Mouse (Mus musculus): ENCODE results near the gene Lpp. TPM values are rescaled to one million over a fixed set of nuclear protein-coding genes. Genes with fewer than 3 reads are reported as not detected.

Lpp gene
- polyA plus RNA-seq, 1 experiment from 2014 or later = 45.3 TPM

- Histone ChIP-seq H3K36me3 (no peaks in the 10 kb centered on the region; the same call in 1 of the 2 replicates), H3K4me3 (no peak overlapping the region), H3K27me3 (ENCODE audit: low read depth, poor library complexity, severe bottlenecking) (no peaks in the 10 kb centered on the region), H3K4me1 (0 out of 2 replicates have a peak, but pooled peaks cover 8% of the 10 kb centered on the region), H3K9me3 (replicated peaks) (no peaks in the 10 kb centered on the region), H3K27ac (no peak overlapping the region)
- 88% methylated on average over 3 of the region's 3 CpGs for WGBS
- no peak for DNase-seq (ENCODE audit: low spot score)
Measured at GRCm38 (mm10) chr16:24620021-24620420, 226.7 kb downstream of the Lpp start.

GRCm38 (mm10) chr16:24622226-24623194 lies 229.2 kb downstream of the Lpp start:
- DNase-seq (ENCODE audit: low spot score) = no peak
- Histone ChIP-seq H3K9me3 (replicated peaks) (no peaks in the 10 kb centered on the region), H3K4me3 (no peak overlapping the region), H3K27me3 (ENCODE audit: low read depth, poor library complexity, severe bottlenecking) (no peaks in the 10 kb centered on the region), H3K27ac (no peak overlapping the region), H3K36me3 (no peaks in the 10 kb centered on the region; the same call in 1 of the 2 replicates), H3K4me1 (0 out of 2 replicates have a peak, but pooled peaks cover 8% of the 10 kb centered on the region)
- WGBS = 85% methylated on average over 3 of the region's 3 CpGs

GRCm38 (mm10) chr16:24624335-24624734 lies 231.0 kb downstream of the Lpp start:
- Histone ChIP-seq H3K36me3 (no peaks in the 10 kb centered on the region; the same call in 1 of the 2 replicates), H3K9me3 (replicated peaks) (no peaks in the 10 kb centered on the region), H3K4me1 (0 out of 2 replicates have a peak, but pooled peaks cover 3% of the 10 kb centered on the region), H3K4me3 (no peak overlapping the region), H3K27me3 (ENCODE audit: low read depth, poor library complexity, severe bottlenecking) (no peaks in the 10 kb centered on the region), H3K27ac (no peak overlapping the region)
- DNase-seq (ENCODE audit: low spot score) = no peak
- WGBS = 76% methylated on average over 5 of the region's 5 CpGs

GRCm38 (mm10) chr16:24625576-24625975 lies 232.3 kb downstream of the Lpp start:
- Histone ChIP-seq H3K4me1 (no peaks in the 10 kb centered on the region; the same call in 1 of the 2 replicates), H3K9me3 (replicated peaks) (no peaks in the 10 kb centered on the region), H3K27ac (no peak overlapping the region), H3K27me3 (ENCODE audit: low read depth, poor library complexity, severe bottlenecking) (no peaks in the 10 kb centered on the region), H3K36me3 (no peaks in the 10 kb centered on the region), H3K4me3 (no peak overlapping the region)
- WGBS = 94% methylated on average over 5 of the region's 5 CpGs
- no peak for DNase-seq (ENCODE audit: low spot score)

GRCm38 (mm10) chr16:24628779-24629178 lies 235.5 kb downstream of the Lpp start:
- Histone ChIP-seq H3K4me1 (no peaks in the 10 kb centered on the region; the same call in 1 of the 2 replicates), H3K27ac (no peak overlapping the region), H3K9me3 (replicated peaks) (no peaks in the 10 kb centered on the region), H3K27me3 (ENCODE audit: low read depth, poor library complexity, severe bottlenecking) (no peaks in the 10 kb centered on the region), H3K36me3 (no peaks in the 10 kb centered on the region), H3K4me3 (no peak overlapping the region)
- no peak for DNase-seq (ENCODE audit: low spot score)
- 91% methylated on average over 1 of the region's 1 CpGs for WGBS

GRCm38 (mm10) chr16:24629218-24630172 lies 236.2 kb downstream of the Lpp start:
- H3K4me1 ChIP-seq = no peaks in the 10 kb centered on the region; the same call in 1 of the 2 replicates
- H3K36me3 ChIP-seq = no peaks in the 10 kb centered on the region
- no peak overlapping the region for H3K4me3 ChIP-seq
- no peaks in the 10 kb centered on the region for H3K27me3 ChIP-seq (ENCODE audit: low read depth, poor library complexity, severe bottlenecking)
- WGBS = 87% methylated on average over 12 of the region's 12 CpGs
- no peaks in the 10 kb centered on the region for H3K9me3 ChIP-seq (replicated peaks)
- H3K27ac ChIP-seq = no peak overlapping the region
- DNase-seq (ENCODE audit: low spot score) = no peak

- Histone ChIP-seq H3K9me3 (replicated peaks) (no peaks in the 10 kb centered on the region), H3K4me1 (no peaks in the 10 kb centered on the region), H3K36me3 (peaks cover 4% of the 10 kb centered on the region; the same call in 1 of the 2 replicates), H3K27ac (no peak overlapping the region), H3K4me3 (no peak overlapping the region), H3K27me3 (ENCODE audit: low read depth, poor library complexity, severe bottlenecking) (no peaks in the 10 kb centered on the region)
- no peak for DNase-seq (ENCODE audit: low spot score)
- WGBS = 95% methylated on average over 7 of the region's 7 CpGs
Measured at GRCm38 (mm10) chr16:24635381-24635919, 242.1 kb downstream of the Lpp start.

GRCm38 (mm10) chr16:24636894-24637293 lies 243.6 kb downstream of the Lpp start:
- WGBS = 82% methylated on average over 2 of the region's 2 CpGs
- Histone ChIP-seq H3K27ac (no peak overlapping the region), H3K27me3 (ENCODE audit: low read depth, poor library complexity, severe bottlenecking) (no peaks in the 10 kb centered on the region), H3K36me3 (peaks cover 4% of the 10 kb centered on the region; the same call in 1 of the 2 replicates), H3K4me1 (no peaks in the 10 kb centered on the region), H3K4me3 (no peak overlapping the region), H3K9me3 (replicated peaks) (no peaks in the 10 kb centered on the region)
- DNase-seq (ENCODE audit: low spot score) = no peak

- Histone ChIP-seq H3K27ac (no peak overlapping the region), H3K4me3 (no peak overlapping the region), H3K27me3 (ENCODE audit: low read depth, poor library complexity, severe bottlenecking) (no peaks in the 10 kb centered on the region), H3K9me3 (replicated peaks) (no peaks in the 10 kb centered on the region), H3K4me1 (0 out of 2 replicates have a peak, but pooled peaks cover 7% of the 10 kb centered on the region), H3K36me3 (no peaks in the 10 kb centered on the region)
- DNase-seq (ENCODE audit: low spot score) = no peak
- whole genome bisulfite sequencing = 84% methylated on average over 9 of the region's 9 CpGs
Measured at GRCm38 (mm10) chr16:24641003-24641797, 247.9 kb downstream of the Lpp start.

GRCm38 (mm10) chr16:24643024-24643635 lies 249.8 kb downstream of the Lpp start:
- Histone ChIP-seq H3K27ac (no peak overlapping the region), H3K9me3 (replicated peaks) (no peaks in the 10 kb centered on the region), H3K27me3 (ENCODE audit: low read depth, poor library complexity, severe bottlenecking) (no peaks in the 10 kb centered on the region), H3K4me3 (no peak overlapping the region), H3K4me1 (0 out of 2 replicates have a peak, but pooled peaks cover 7% of the 10 kb centered on the region), H3K36me3 (no peaks in the 10 kb centered on the region)
- 91% methylated on average over 4 of the region's 4 CpGs for WGBS
- DNase-seq (ENCODE audit: low spot score) = no peak

- WGBS = 76% methylated on average over 8 of the region's 8 CpGs
- H3K4me3 ChIP-seq = no peak overlapping the region
- H3K4me1 ChIP-seq = 0 out of 2 replicates have a peak, but pooled peaks cover 7% of the 10 kb centered on the region
- H3K9me3 ChIP-seq (replicated peaks) = no peaks in the 10 kb centered on the region
- no peak overlapping the region for H3K27ac ChIP-seq
- no peak for DNase-seq (ENCODE audit: low spot score)
- H3K36me3 ChIP-seq = no peaks in the 10 kb centered on the region
- H3K27me3 ChIP-seq (ENCODE audit: low read depth, poor library complexity, severe bottlenecking) = no peaks in the 10 kb centered on the region
Measured at GRCm38 (mm10) chr16:24644154-24644553, 250.8 kb downstream of the Lpp start.

All from limb, embryonic 10.5 days (tissue).